Mouse (Mus musculus): ENCODE results near the gene Hsd17b14. TPM values are rescaled to one million over a fixed set of nuclear protein-coding genes. Genes with fewer than 3 reads are reported as not detected.
"Not testable (repeated sequence)": the region's sequence is repeated elsewhere in the genome, so short reads cannot be mapped to it uniquely, and the experiment has no call there.

The Hsd17b14 gene
- total RNA-seq, 2 experiments from 2014 or later = 0.19 to 0.39 TPM

GRCm38 (mm10) chr7:45526474-45527120 is 28.1 kb upstream of the Hsd17b14 start:
- DNase-seq = no peak
- intact Hi-C loops (cut with DNase I) = no loop called here

- intact Hi-C loops (cut with DNase I); DNase-seq: not testable (repeated sequence)
These were observed 27.5 kb upstream of the Hsd17b14 start for GRCm38 (mm10) chr7:45527169-45527568.

- intact Hi-C loops (cut with DNase I) = no loop called here
- DNase-seq = peak; percentile 48 to 59
These were observed 25.2 kb upstream of the Hsd17b14 start for GRCm38 (mm10) chr7:45529461-45529860.

- peak; percentile 37 to 48 for DNase-seq
- intact Hi-C loops (cut with DNase I) = no loop called here
These were observed 24.1 kb upstream of the Hsd17b14 start for GRCm38 (mm10) chr7:45530643-45531042.

- intact Hi-C loops (cut with DNase I) = no loop called here
- DNase-seq = no peak
These were observed 19.0 kb upstream of the Hsd17b14 start for GRCm38 (mm10) chr7:45535676-45536075.

GRCm38 (mm10) chr7:45537602-45538001 is 17.1 kb upstream of the Hsd17b14 start:
- no peak for DNase-seq
- intact Hi-C loops (cut with DNase I) = no loop called here

- intact Hi-C loops (cut with DNase I) = no loop called here
- DNase-seq = peak; percentile 37 to 54
These were observed 16.3 kb upstream of the Hsd17b14 start for GRCm38 (mm10) chr7:45538163-45539041.

- intact Hi-C loops (cut with DNase I) = no loop called here
- DNase-seq = no peak
These were observed 15.6 kb upstream of the Hsd17b14 start for GRCm38 (mm10) chr7:45539095-45539494.

- intact Hi-C loops (cut with DNase I) = no loop called here
- no peak for DNase-seq
These were observed 14.5 kb upstream of the Hsd17b14 start for GRCm38 (mm10) chr7:45540213-45540612.

- intact Hi-C loops (cut with DNase I) = no loop called here
- DNase-seq = no peak
These were observed 10.2 kb upstream of the Hsd17b14 start for GRCm38 (mm10) chr7:45544525-45544924.

- intact Hi-C loops (cut with DNase I) = no loop called here
- no peak for DNase-seq
These were observed 4.9 kb upstream of the Hsd17b14 start for GRCm38 (mm10) chr7:45549641-45550436.

GRCm38 (mm10) chr7:45550821-45551511 is 3.7 kb upstream of the Hsd17b14 start:
- intact Hi-C loops (cut with DNase I) = no loop called here

GRCm38 (mm10) chr7:45551512-45551883 is 3.2 kb upstream of the Hsd17b14 start:
- intact Hi-C loops (cut with DNase I) = no loop called here

More at GRCm38 (mm10) chr7:45550821-45551511, 3.7 kb upstream of the Hsd17b14 start:
- no peak for DNase-seq

GRCm38 (mm10) chr7:45553519-45553918 is 1.2 kb upstream of the Hsd17b14 start:
- intact Hi-C loops (cut with DNase I) = no loop called here
- DNase-seq = no peak

More at GRCm38 (mm10) chr7:45551512-45551883, 3.2 kb upstream of the Hsd17b14 start:
- no peak for DNase-seq

GRCm38 (mm10) chr7:45553990-45554389 is 703 bp upstream of the Hsd17b14 start:
- intact Hi-C loops (cut with DNase I) = no loop called here
- DNase-seq = no peak

- intact Hi-C loops (cut with DNase I) = loop anchor here (1.0 kb wide), 1 partner anchor 38 kb away; no protein-coding TSS in a partner anchor
- DNase-seq = peak; percentile 79 to 88
These were observed 1.1 kb downstream of the Hsd17b14 start for GRCm38 (mm10) chr7:45555787-45556186.

GRCm38 (mm10) chr7:45558907-45559306 is 4.2 kb downstream of the Hsd17b14 start:
- DNase-seq = no peak
- intact Hi-C loops (cut with DNase I) = no loop called here

- intact Hi-C loops (cut with DNase I) = loop anchor here (5.0 kb wide), 1 partner anchor 108 kb away; no protein-coding TSS in a partner anchor
- DNase-seq = no peak
These were observed 5.5 kb downstream of the Hsd17b14 start for GRCm38 (mm10) chr7:45560241-45560640.

GRCm38 (mm10) chr7:45560843-45561623 is 6.3 kb downstream of the Hsd17b14 start:
- intact Hi-C loops (cut with DNase I) = loop anchor here (1.0 to 5.0 kb wide), 2 partner anchors 84 to 109 kb away; no protein-coding TSS in a partner anchor
- peak; percentile 78 to 88 for DNase-seq

All from heart, postnatal 14 days (tissue).